Mouse (Mus musculus): Measurements from ENCODE around the gene Hao1.
A peak's percentile ranks its signal among the peaks of the same experiment; 100 is the strongest.

Gene Hao1

GRCm38 (mm10) chr2:134460831-134461230, 93.3 kb downstream of the Hao1 start:
- no peak for DNase-seq

DNA sequence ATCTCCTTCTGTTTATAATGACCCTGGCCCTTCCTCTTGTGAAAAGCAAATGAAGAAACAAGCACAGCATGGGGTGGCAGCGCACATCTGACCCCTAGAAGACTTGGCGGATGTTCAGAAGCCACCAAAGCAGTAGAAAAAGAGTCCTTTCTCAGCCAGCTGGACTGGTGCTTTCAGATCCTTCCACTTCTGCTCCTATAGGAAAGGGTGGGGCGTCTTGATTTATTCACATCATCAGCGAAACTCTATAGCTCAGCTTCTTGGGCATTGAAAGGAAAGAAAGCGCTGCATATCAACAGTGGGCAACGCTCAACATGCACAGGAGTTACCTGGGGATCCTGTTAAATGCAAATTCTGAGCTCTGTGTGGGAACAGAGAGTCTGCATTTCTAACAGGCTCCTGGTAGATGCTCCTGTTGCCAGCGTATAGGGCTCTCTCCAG, 98.1 kb downstream of the Hao1 start:
- peak; percentile 5 for DNase-seq

GRCm38 (mm10) chr2:134452748-134453147, 101.4 kb downstream of the Hao1 start:
- DNase-seq: no peak

GRCm38 (mm10) chr2:134450976-134451375, 103.2 kb downstream of the Hao1 start:
- DNase-seq: no peak

Data from kidney, adult 11 months (tissue).